Mouse (Mus musculus) megakaryocyte, embryonic 14.5 days (primary cell): ENCODE measurements around the gene Plcd1.

Experiments
- FLI1 ChIP-seq: IDR thresholded peaks from 2 replicates; pipeline ENCODE4 v1.6.1; 2012; ENCODE audit warnings: low read length, inconsistent platforms, mixed read lengths
- GATA1 ChIP-seq: IDR thresholded peaks from 3 replicates; pipeline ENCODE4 v1.6.1; 2012; ENCODE audit warnings: mixed read lengths, low read length, inconsistent platforms, borderline replicate concordance

DNA sequence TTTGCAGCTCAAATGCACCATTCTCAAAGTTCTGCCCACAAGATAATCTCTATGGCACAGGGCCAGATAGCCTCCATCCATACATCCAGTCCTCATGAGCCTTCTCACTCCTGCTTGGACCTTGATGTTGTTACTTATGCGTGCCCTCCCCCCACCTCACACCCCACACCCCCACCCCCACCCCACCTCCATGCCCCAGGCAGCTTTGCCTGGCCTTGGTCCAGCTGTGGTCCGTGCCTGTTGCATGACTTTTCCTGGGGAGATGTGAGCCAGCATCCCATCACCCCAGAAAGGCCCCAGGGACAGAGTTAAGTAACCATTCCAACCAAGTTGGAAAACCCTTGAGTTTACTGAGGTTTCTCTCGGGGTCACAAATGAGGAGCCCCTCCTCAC is 26.9 kb upstream of the Plcd1 start:
- TF ChIP-seq GATA1: no peak
- no peak for TF ChIP-seq FLI1
